Mouse (Mus musculus): Measurements from ENCODE around the gene Gm49339. TPM values are rescaled to one million over a fixed set of nuclear protein-coding genes. Genes with fewer than 3 reads are reported as not detected.
"Not testable (repeated sequence)": the region's sequence is repeated elsewhere in the genome, so short reads cannot be mapped to it uniquely, and the experiment has no call there.

Gene Gm49339
- polyA plus RNA-seq (2015; fragmentation: Nextera tagmentation; extraction: Ambion mirVana), result 1.0 TPM in 1 of 2 replicates, not detected in the other

- H3K4me2 ChIP-seq; H3K4me3 ChIP-seq; H3K9ac ChIP-seq; H3K36me3 ChIP-seq; H3K27ac ChIP-seq (replicated peaks); H3K27me3 ChIP-seq (replicated peaks); H3K4me1 ChIP-seq; ATAC-seq (ENCODE audit: extremely low read depth, insufficient number of reproducible peaks, low FRiP score, low TSS enrichment); H3K9me3 ChIP-seq: not testable (repeated sequence)
- 71% methylated on average over 1 of the region's 3 CpGs for WGBS
These were observed at the start of gene Gm49339, which contains the start of gene Lilr4b for GRCm38 (mm10) chr10:51480397-51480796. Gm49339 (plus strand) TSS chr10:51480612. Lilr4b (plus strand) TSS chr10:51480632.

GRCm38 (mm10) chr10:51432940-51433339, 47.5 kb upstream of the Gm49339 start:
- Histone ChIP-seq H3K27me3 (replicated peaks) (no peaks in the 10 kb centered on the region), H3K36me3 (no peaks in the 10 kb centered on the region), H3K4me3 (no peak overlapping the region), H3K4me2 (no peak overlapping the region), H3K4me1 (no peaks in the 10 kb centered on the region), H3K27ac (replicated peaks) (no peak overlapping the region), H3K9me3 (no peaks in the 10 kb centered on the region), H3K9ac (no peak overlapping the region)
- no peak for ATAC-seq (ENCODE audit: extremely low read depth, insufficient number of reproducible peaks, low FRiP score, low TSS enrichment)

GRCm38 (mm10) chr10:51435684-51436083, 44.7 kb upstream of the Gm49339 start:
- Histone ChIP-seq H3K27ac (replicated peaks) (no peak overlapping the region), H3K4me1 (no peaks in the 10 kb centered on the region), H3K4me3 (no peak overlapping the region), H3K9me3 (no peaks in the 10 kb centered on the region), H3K4me2 (no peak overlapping the region), H3K36me3 (no peaks in the 10 kb centered on the region), H3K9ac (no peak overlapping the region), H3K27me3 (replicated peaks) (no peaks in the 10 kb centered on the region)
- ATAC-seq (ENCODE audit: extremely low read depth, insufficient number of reproducible peaks, low FRiP score, low TSS enrichment), result no peak
- 51% methylated on average over 3 of the region's 3 CpGs for WGBS

- Histone ChIP-seq H3K27me3 (replicated peaks) (no peaks in the 10 kb centered on the region), H3K36me3 (no peaks in the 10 kb centered on the region), H3K4me3 (no peak overlapping the region), H3K4me1 (no peaks in the 10 kb centered on the region), H3K9ac (no peak overlapping the region), H3K9me3 (no peaks in the 10 kb centered on the region), H3K4me2 (no peak overlapping the region), H3K27ac (replicated peaks) (no peak overlapping the region)
- WGBS, result 61% methylated on average over 4 of the region's 4 CpGs
- no peak for ATAC-seq (ENCODE audit: extremely low read depth, insufficient number of reproducible peaks, low FRiP score, low TSS enrichment)
These were observed 28.8 kb upstream of the Gm49339 start for GRCm38 (mm10) chr10:51451610-51452009.

GRCm38 (mm10) chr10:51453616-51454298, 26.7 kb upstream of the Gm49339 start:
- 66% methylated on average over 1 of the region's 1 CpGs for WGBS
- H3K9me3 ChIP-seq, result no peaks in the 10 kb centered on the region

GRCm38 (mm10) chr10:51454365-51454764, 26.0 kb upstream of the Gm49339 start:
- H3K27ac ChIP-seq (replicated peaks), result no peak overlapping the region
- no peak overlapping the region for H3K4me2 ChIP-seq
- 54% methylated on average over 1 of the region's 1 CpGs for WGBS
- no peaks in the 10 kb centered on the region for H3K27me3 ChIP-seq (replicated peaks)
- H3K9ac ChIP-seq, result no peak overlapping the region
- no peaks in the 10 kb centered on the region for H3K4me1 ChIP-seq
- H3K4me3 ChIP-seq, result no peak overlapping the region
- H3K36me3 ChIP-seq, result no peaks in the 10 kb centered on the region
- ATAC-seq (ENCODE audit: extremely low read depth, insufficient number of reproducible peaks, low FRiP score, low TSS enrichment), result no peak
- no peaks in the 10 kb centered on the region for H3K9me3 ChIP-seq

More at GRCm38 (mm10) chr10:51453616-51454298, 26.7 kb upstream of the Gm49339 start:
- Histone ChIP-seq H3K9ac (no peak overlapping the region), H3K4me1 (no peaks in the 10 kb centered on the region), H3K27ac (replicated peaks) (no peak overlapping the region), H3K4me2 (no peak overlapping the region), H3K4me3 (no peak overlapping the region), H3K36me3 (no peaks in the 10 kb centered on the region), H3K27me3 (replicated peaks) (no peaks in the 10 kb centered on the region)
- ATAC-seq (ENCODE audit: extremely low read depth, insufficient number of reproducible peaks, low FRiP score, low TSS enrichment), result no peak

- Histone ChIP-seq H3K9ac (no peak overlapping the region), H3K36me3 (no peaks in the 10 kb centered on the region), H3K27ac (replicated peaks) (no peak overlapping the region), H3K27me3 (replicated peaks) (no peaks in the 10 kb centered on the region), H3K4me2 (no peak overlapping the region), H3K4me1 (no peaks in the 10 kb centered on the region), H3K9me3 (no peaks in the 10 kb centered on the region), H3K4me3 (no peak overlapping the region)
- ATAC-seq (ENCODE audit: extremely low read depth, insufficient number of reproducible peaks, low FRiP score, low TSS enrichment), result no peak
- 64% methylated on average over 1 of the region's 1 CpGs for WGBS
These were observed 24.6 kb upstream of the Gm49339 start for GRCm38 (mm10) chr10:51455762-51456161.

GRCm38 (mm10) chr10:51456369-51456768, 24.0 kb upstream of the Gm49339 start:
- H3K4me1 ChIP-seq, result no peaks in the 10 kb centered on the region
- H3K27me3 ChIP-seq (replicated peaks), result no peaks in the 10 kb centered on the region
- H3K27ac ChIP-seq (replicated peaks), result no peak overlapping the region
- no peak overlapping the region for H3K9ac ChIP-seq
- no peak overlapping the region for H3K4me3 ChIP-seq
- no peaks in the 10 kb centered on the region for H3K9me3 ChIP-seq
- ATAC-seq (ENCODE audit: extremely low read depth, insufficient number of reproducible peaks, low FRiP score, low TSS enrichment), result no peak
- H3K36me3 ChIP-seq, result no peaks in the 10 kb centered on the region
- H3K4me2 ChIP-seq, result no peak overlapping the region
- 67% methylated on average over 4 of the region's 4 CpGs for WGBS

- not testable (repeated sequence) for H3K4me3 ChIP-seq; H3K27ac ChIP-seq (replicated peaks); H3K9ac ChIP-seq; H3K4me2 ChIP-seq; H3K27me3 ChIP-seq (replicated peaks); H3K4me1 ChIP-seq; ATAC-seq (ENCODE audit: extremely low read depth, insufficient number of reproducible peaks, low FRiP score, low TSS enrichment); H3K36me3 ChIP-seq; H3K9me3 ChIP-seq
- WGBS, result 57% methylated on average over 4 of the region's 4 CpGs
These were observed 16.6 kb upstream of the Gm49339 start for GRCm38 (mm10) chr10:51463800-51464199.

- not testable (repeated sequence) for H3K4me3 ChIP-seq; H3K27ac ChIP-seq (replicated peaks); H3K36me3 ChIP-seq; ATAC-seq (ENCODE audit: extremely low read depth, insufficient number of reproducible peaks, low FRiP score, low TSS enrichment); H3K9ac ChIP-seq; H3K9me3 ChIP-seq; H3K4me1 ChIP-seq; H3K4me2 ChIP-seq; H3K27me3 ChIP-seq (replicated peaks)
- no CpG with 5 or more reads among the region's 2 CpGs for WGBS
These were observed 10.3 kb downstream of the Gm49339 start, which contains the start of gene Lilrb4a for GRCm38 (mm10) chr10:51490691-51491090. Lilrb4a (plus strand) TSS chr10:51490956.

- no peak overlapping the region for H3K27ac ChIP-seq (replicated peaks)
- no peaks in the 10 kb centered on the region for H3K9me3 ChIP-seq
- ATAC-seq (ENCODE audit: extremely low read depth, insufficient number of reproducible peaks, low FRiP score, low TSS enrichment), result no peak
- no peak overlapping the region for H3K4me3 ChIP-seq
- H3K9ac ChIP-seq, result no peak overlapping the region
- no peaks in the 10 kb centered on the region for H3K27me3 ChIP-seq (replicated peaks)
- no peak overlapping the region for H3K4me2 ChIP-seq
- no peaks in the 10 kb centered on the region for H3K4me1 ChIP-seq
- H3K36me3 ChIP-seq, result no peaks in the 10 kb centered on the region
These were observed 39.6 kb downstream of the Gm49339 start for GRCm38 (mm10) chr10:51520021-51520420.

GRCm38 (mm10) chr10:51521453-51521852, 41.0 kb downstream of the Gm49339 start:
- Histone ChIP-seq H3K9ac (no peak overlapping the region), H3K36me3 (no peaks in the 10 kb centered on the region), H3K27me3 (replicated peaks) (no peaks in the 10 kb centered on the region), H3K4me1 (no peaks in the 10 kb centered on the region; the same call in 1 of the 2 replicates), H3K4me3 (no peak overlapping the region), H3K9me3 (no peaks in the 10 kb centered on the region), H3K27ac (replicated peaks) (no peak overlapping the region), H3K4me2 (no peak overlapping the region)
- no peak for ATAC-seq (ENCODE audit: extremely low read depth, insufficient number of reproducible peaks, low FRiP score, low TSS enrichment)

Data from heart, embryonic 13.5 days (tissue).